Mouse (Mus musculus): ENCODE results near the gene Grhl1. TPM values are rescaled to one million over a fixed set of nuclear protein-coding genes. Genes with fewer than 3 reads are reported as not detected.

Gene Grhl1
- polyA plus RNA-seq, 1 experiment = 11.0 TPM

DNA sequence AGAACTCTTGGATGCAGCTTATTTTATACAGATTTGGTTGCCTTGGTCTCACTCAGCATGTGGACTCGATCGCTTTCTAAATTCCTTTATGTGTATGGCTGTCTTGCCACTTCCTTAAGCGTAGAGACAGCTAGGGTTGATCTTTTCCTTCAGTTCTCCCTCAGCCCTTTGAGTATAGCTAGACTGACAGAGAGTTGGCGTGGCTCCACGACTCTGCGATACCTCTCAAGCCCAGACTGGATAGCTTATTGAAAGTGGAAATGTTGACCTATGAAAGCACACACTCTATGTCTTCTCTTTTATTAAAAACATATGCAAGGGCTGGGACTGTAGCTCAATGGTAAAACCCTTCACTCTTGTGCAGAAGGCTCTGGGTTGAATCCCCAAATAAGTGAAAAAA, 25.3 kb downstream of the Grhl1 start:
- Histone ChIP-seq H3K27me3 (ENCODE audit: control insufficient read depth, insufficient read depth, low read length, poor library complexity, severe bottlenecking) (no peaks in the 10 kb centered on the region), H3K36me3 (ENCODE audit: control insufficient read depth, insufficient read depth, low read length, poor library complexity, severe bottlenecking) (no peaks in the 10 kb centered on the region), H3K9ac (ENCODE audit: low read depth, poor library complexity, severe bottlenecking) (no peak overlapping the region), H3K4me3 (ENCODE audit: low read depth, low read length) (no peak overlapping the region), H3K4me1 (ENCODE audit: control insufficient read depth, insufficient read depth, low read length) (peaks cover 9% of the 10 kb centered on the region), H3K9me3 (replicated peaks; ENCODE audit: control insufficient read depth, insufficient read depth, low read length, poor library complexity, severe bottlenecking) (no peaks in the 10 kb centered on the region), H3K27ac (ENCODE audit: insufficient read depth, low read length) (no peak overlapping the region)
- TF ChIP-seq POLR2A (IDR thresholded peaks at IDR 0.05; ENCODE audit: insufficient read depth, low read length) (no peak), CTCF (IDR thresholded peaks at IDR 0.05; ENCODE audit: low read depth, low read length) (no peak), EP300 (IDR thresholded peaks at IDR 0.05; ENCODE audit: insufficient read depth, low read depth, low read length) (no peak)

DNA sequence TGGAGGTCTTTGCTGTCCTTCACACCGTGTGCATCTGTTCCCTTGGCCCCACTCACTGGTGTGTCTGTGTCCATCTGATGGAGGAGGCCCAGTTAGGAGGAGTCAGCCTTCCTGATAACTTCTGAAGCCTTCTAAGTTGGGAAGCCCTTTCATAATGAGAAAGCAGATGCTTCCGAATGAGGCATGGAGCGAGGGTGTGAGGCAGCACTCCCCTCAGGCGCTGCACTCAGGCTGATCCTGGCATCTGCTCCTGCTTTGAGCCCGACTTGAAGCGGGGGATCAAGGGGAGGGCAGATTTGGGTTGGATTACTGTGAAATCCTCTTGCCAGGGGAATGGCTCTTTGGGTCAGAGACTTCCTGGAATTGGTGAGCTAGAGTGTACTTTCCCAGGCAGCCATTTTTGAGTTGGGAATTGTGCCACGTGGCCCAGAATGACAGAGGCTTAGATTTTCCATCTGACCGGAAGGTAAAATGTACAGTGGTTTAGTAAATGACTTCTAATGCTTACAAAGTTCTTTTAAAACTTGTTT, 27.3 kb downstream of the Grhl1 start:
- Histone ChIP-seq H3K4me3 (ENCODE audit: low read depth, low read length) (no peak overlapping the region), H3K27ac (ENCODE audit: insufficient read depth, low read length) (no peak overlapping the region), H3K9ac (ENCODE audit: low read depth, poor library complexity, severe bottlenecking) (no peak overlapping the region), H3K9me3 (replicated peaks; ENCODE audit: control insufficient read depth, insufficient read depth, low read length, poor library complexity, severe bottlenecking) (no peaks in the 10 kb centered on the region), H3K4me1 (ENCODE audit: control insufficient read depth, insufficient read depth, low read length) (no peaks in the 10 kb centered on the region), H3K36me3 (ENCODE audit: control insufficient read depth, insufficient read depth, low read length, poor library complexity, severe bottlenecking) (no peaks in the 10 kb centered on the region), H3K27me3 (ENCODE audit: control insufficient read depth, insufficient read depth, low read length, poor library complexity, severe bottlenecking) (no peaks in the 10 kb centered on the region)
- TF ChIP-seq CTCF (IDR thresholded peaks at IDR 0.05; ENCODE audit: low read depth, low read length) (no peak), EP300 (IDR thresholded peaks at IDR 0.05; ENCODE audit: insufficient read depth, low read depth, low read length) (no peak), POLR2A (IDR thresholded peaks at IDR 0.05; ENCODE audit: insufficient read depth, low read length) (no peak)

DNA sequence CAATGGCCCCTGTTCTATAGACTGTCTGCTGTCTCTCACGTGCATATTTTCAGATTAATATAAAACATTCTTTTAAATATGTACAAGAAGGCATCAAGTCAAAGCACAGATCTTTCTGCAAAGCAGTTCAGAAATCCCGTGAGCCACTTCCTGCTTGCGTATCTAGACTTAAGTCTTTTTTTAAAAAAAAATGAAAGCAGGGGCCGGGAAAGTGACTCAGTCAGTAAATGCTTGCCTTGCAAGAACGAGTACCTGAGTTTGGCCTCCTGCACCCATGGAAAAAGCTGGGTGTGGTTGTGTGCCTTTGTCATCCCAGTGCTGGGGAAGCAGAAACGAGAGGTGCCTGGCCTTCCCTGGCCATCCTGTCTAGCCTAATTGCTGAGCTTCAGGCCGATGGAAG, 28.0 kb downstream of the Grhl1 start:
- no peaks in the 10 kb centered on the region for H3K4me1 ChIP-seq (ENCODE audit: control insufficient read depth, insufficient read depth, low read length)
- no peaks in the 10 kb centered on the region for H3K36me3 ChIP-seq (ENCODE audit: control insufficient read depth, insufficient read depth, low read length, poor library complexity, severe bottlenecking)
- H3K9me3 ChIP-seq (replicated peaks; ENCODE audit: control insufficient read depth, insufficient read depth, low read length, poor library complexity, severe bottlenecking) = no peaks in the 10 kb centered on the region
- H3K27ac ChIP-seq (ENCODE audit: insufficient read depth, low read length) = no peak overlapping the region
- H3K9ac ChIP-seq (ENCODE audit: low read depth, poor library complexity, severe bottlenecking) = no peak overlapping the region
- TF ChIP-seq CTCF (IDR thresholded peaks at IDR 0.05; ENCODE audit: low read depth, low read length) (no peak), EP300 (IDR thresholded peaks at IDR 0.05; ENCODE audit: insufficient read depth, low read depth, low read length) (no peak), POLR2A (IDR thresholded peaks at IDR 0.05; ENCODE audit: insufficient read depth, low read length) (no peak)
- no peaks in the 10 kb centered on the region for H3K27me3 ChIP-seq (ENCODE audit: control insufficient read depth, insufficient read depth, low read length, poor library complexity, severe bottlenecking)
- H3K4me3 ChIP-seq (ENCODE audit: low read depth, low read length) = no peak overlapping the region

DNA sequence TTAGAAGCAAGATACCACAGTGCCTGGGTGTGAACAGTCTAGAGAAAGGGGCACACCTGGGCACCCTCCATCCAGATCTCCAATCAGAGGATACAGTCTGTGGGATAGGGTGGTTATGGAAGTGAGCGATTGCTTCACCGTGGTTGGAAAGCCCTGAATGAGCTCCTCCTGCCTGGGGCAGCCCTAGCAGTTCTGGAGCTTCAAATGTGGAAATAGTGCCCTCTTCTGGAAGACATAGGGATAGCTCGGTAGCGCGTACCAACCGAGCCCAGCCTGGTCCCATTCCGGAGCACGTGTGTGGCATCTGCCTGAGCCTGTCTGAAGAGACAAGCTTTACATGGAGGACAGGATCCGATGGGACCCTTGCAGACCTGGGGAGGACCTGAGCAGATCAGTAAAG, 28.7 kb downstream of the Grhl1 start:
- H3K27me3 ChIP-seq (ENCODE audit: control insufficient read depth, insufficient read depth, low read length, poor library complexity, severe bottlenecking) = no peaks in the 10 kb centered on the region
- no peaks in the 10 kb centered on the region for H3K36me3 ChIP-seq (ENCODE audit: control insufficient read depth, insufficient read depth, low read length, poor library complexity, severe bottlenecking)
- H3K4me1 ChIP-seq (ENCODE audit: control insufficient read depth, insufficient read depth, low read length) = no peaks in the 10 kb centered on the region
- H3K9ac ChIP-seq (ENCODE audit: low read depth, poor library complexity, severe bottlenecking) = no peak overlapping the region
- no peaks in the 10 kb centered on the region for H3K9me3 ChIP-seq (replicated peaks; ENCODE audit: control insufficient read depth, insufficient read depth, low read length, poor library complexity, severe bottlenecking)
- peak; percentile 84 for TF ChIP-seq CTCF (IDR thresholded peaks at IDR 0.05; ENCODE audit: low read depth, low read length)
- TF ChIP-seq POLR2A (IDR thresholded peaks at IDR 0.05; ENCODE audit: insufficient read depth, low read length) = no peak
- no peak overlapping the region for H3K27ac ChIP-seq (ENCODE audit: insufficient read depth, low read length)
- no peak overlapping the region for H3K4me3 ChIP-seq (ENCODE audit: low read depth, low read length)

DNA sequence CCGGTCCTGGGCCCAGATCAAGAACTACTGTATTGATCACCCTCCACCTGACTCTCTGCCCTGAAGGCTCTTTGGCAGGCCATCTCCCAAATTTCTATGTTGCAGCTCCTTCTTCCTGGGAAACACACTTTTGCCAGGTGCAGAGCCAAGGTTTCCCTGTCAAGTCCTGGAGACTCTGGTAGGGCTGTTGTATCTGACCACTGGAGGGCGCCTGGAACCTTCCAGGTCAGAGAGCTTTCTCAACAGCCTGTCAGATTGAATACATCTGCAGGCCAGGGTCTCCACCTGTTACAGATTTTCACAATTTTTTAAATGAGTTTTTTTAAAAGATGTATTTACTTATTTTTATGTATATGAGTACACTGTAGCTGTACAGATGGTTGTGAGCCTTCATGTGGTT, 31.2 kb downstream of the Grhl1 start:
- H3K27me3 ChIP-seq (ENCODE audit: control insufficient read depth, insufficient read depth, low read length, poor library complexity, severe bottlenecking) = no peaks in the 10 kb centered on the region
- TF ChIP-seq EP300 (IDR thresholded peaks at IDR 0.05; ENCODE audit: insufficient read depth, low read depth, low read length) = no peak
- TF ChIP-seq CTCF (IDR thresholded peaks at IDR 0.05; ENCODE audit: low read depth, low read length) = peak; percentile 76
- no peaks in the 10 kb centered on the region for H3K36me3 ChIP-seq (ENCODE audit: control insufficient read depth, insufficient read depth, low read length, poor library complexity, severe bottlenecking)
- no peak overlapping the region for H3K9ac ChIP-seq (ENCODE audit: low read depth, poor library complexity, severe bottlenecking)
- no peak overlapping the region for H3K4me3 ChIP-seq (ENCODE audit: low read depth, low read length)
- H3K9me3 ChIP-seq (replicated peaks; ENCODE audit: control insufficient read depth, insufficient read depth, low read length, poor library complexity, severe bottlenecking) = no peaks in the 10 kb centered on the region
- no peak overlapping the region for H3K27ac ChIP-seq (ENCODE audit: insufficient read depth, low read length)
- no peaks in the 10 kb centered on the region for H3K4me1 ChIP-seq (ENCODE audit: control insufficient read depth, insufficient read depth, low read length)

DNA sequence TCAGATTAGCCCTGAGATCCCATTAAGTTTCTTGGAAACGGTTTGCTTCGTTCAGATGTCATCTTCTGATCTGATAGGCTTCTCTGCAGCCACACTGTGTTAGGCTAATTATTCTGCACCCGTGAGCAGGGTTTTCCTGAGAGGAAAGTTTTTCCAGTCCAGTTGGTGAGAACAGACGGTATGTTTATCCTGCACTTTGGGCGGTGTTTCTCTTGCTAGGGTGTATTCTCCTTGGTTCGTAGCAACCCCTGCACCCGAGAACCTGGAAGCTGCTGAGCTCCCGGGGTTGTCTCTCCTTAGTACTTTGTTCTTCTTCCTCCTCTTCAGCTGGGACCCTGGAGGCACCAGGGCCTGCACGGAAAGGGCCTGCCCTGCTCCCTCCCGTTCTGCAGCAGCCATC, 34.1 kb downstream of the Grhl1 start:
- TF ChIP-seq EP300 (IDR thresholded peaks at IDR 0.05; ENCODE audit: insufficient read depth, low read depth, low read length) (no peak), POLR2A (IDR thresholded peaks at IDR 0.05; ENCODE audit: insufficient read depth, low read length) (no peak), CTCF (IDR thresholded peaks at IDR 0.05; ENCODE audit: low read depth, low read length) (no peak)
- Histone ChIP-seq H3K27me3 (ENCODE audit: control insufficient read depth, insufficient read depth, low read length, poor library complexity, severe bottlenecking) (no peaks in the 10 kb centered on the region), H3K36me3 (ENCODE audit: control insufficient read depth, insufficient read depth, low read length, poor library complexity, severe bottlenecking) (0 out of 2 replicates have a peak, but pooled peaks cover 4% of the 10 kb centered on the region), H3K27ac (ENCODE audit: insufficient read depth, low read length) (no peak overlapping the region), H3K9ac (ENCODE audit: low read depth, poor library complexity, severe bottlenecking) (no peak overlapping the region), H3K9me3 (replicated peaks; ENCODE audit: control insufficient read depth, insufficient read depth, low read length, poor library complexity, severe bottlenecking) (no peaks in the 10 kb centered on the region), H3K4me3 (ENCODE audit: low read depth, low read length) (no peak overlapping the region), H3K4me1 (ENCODE audit: control insufficient read depth, insufficient read depth, low read length) (no peaks in the 10 kb centered on the region)
